11 mouse cellular contexts compared by ENCODE assay signal in genomic region chr2:147186261-147186681, GRCm38 (mm10). TPM values are rescaled to one million over a fixed set of nuclear protein-coding genes. Genes with fewer than 3 reads are reported as not detected.
DNase-seq lines count a peak whose midpoint lies in the region; ATAC-seq lines count a peak whose summit lies in the region.
"Had no signal": no experiment of that assay in that cellular context is flagged by ENCODE, and none has a peak within 500 bp of the region (broad histone marks: within the 10 kb centered on the region; RNA-seq: fewer than 3 reads in every experiment).

No protein-coding gene starts in this region.

- 0 out of 2 replicates have a peak overlapping the region, but pooled peaks have one; percentile 8 for H3K4me3 ChIP-seq in lung, embryonic 16.5 days (ENCODE audit: low read length)
- no peak overlapping the region for H3K4me3 ChIP-seq in limb, embryonic 13.5 days

- H3K4me1 ChIP-seq in lung, embryonic 16.5 days (replicated peaks; ENCODE audit: control insufficient read depth, insufficient read depth, low read length) = peaks cover 24% of the 10 kb centered on the region
- peaks cover 20% of the 10 kb centered on the region for H3K4me1 ChIP-seq in limb, embryonic 13.5 days

- no peak overlapping the region for H3K4me2 ChIP-seq in lung, embryonic 16.5 days (ENCODE audit: low read depth, low read length)
- H3K4me2 ChIP-seq in limb, embryonic 13.5 days (replicated peaks) = peak overlapping the region; percentile 12; the same call in 1 of the 2 replicates

- WGBS in lung, embryonic 16.5 days = 2% methylated on average over 25 of the region's 25 CpGs
- 2% methylated on average over 25 of the region's 25 CpGs for WGBS in limb, embryonic 13.5 days

- no peaks in the 10 kb centered on the region for H3K9me3 ChIP-seq in lung, embryonic 16.5 days (ENCODE audit: control insufficient read depth, low read length)
- no peaks in the 10 kb centered on the region for H3K9me3 ChIP-seq in limb, embryonic 13.5 days

- H3K27me3 ChIP-seq in lung, embryonic 16.5 days (ENCODE audit: control insufficient read depth, insufficient read depth, low read depth, low read length) = peaks cover 96% of the 10 kb centered on the region
- peaks cover 97% of the 10 kb centered on the region for H3K27me3 ChIP-seq in limb, embryonic 13.5 days

- no peak overlapping the region for H3K9ac ChIP-seq in lung, embryonic 16.5 days (ENCODE audit: low read length)
- H3K9ac ChIP-seq in limb, embryonic 13.5 days = no peak overlapping the region

- ATAC-seq in lung, embryonic 16.5 days (ENCODE audit: low read depth) = no peak
- no peak for ATAC-seq in limb, embryonic 13.5 days (ENCODE audit: low FRiP score, low read depth)

- no peaks in the 10 kb centered on the region for H3K36me3 ChIP-seq in lung, embryonic 16.5 days (ENCODE audit: control insufficient read depth, insufficient read depth, low read length)
- H3K36me3 ChIP-seq in limb, embryonic 13.5 days = no peaks in the 10 kb centered on the region

- peak; percentile 35 to 45 for DNase-seq in cerebellum, postnatal 14 days
- no peak for DNase-seq in cerebellum, adult 18-20 months
- no peak for DNase-seq in lung, postnatal 25 days (ENCODE audit: low spot score)
- DNase-seq in retina, postnatal 1 day = peak; percentile 40
- DNase-seq in yolk sac, embryonic 10.5 days (ENCODE audit: low spot score) = no peak
- DNase-seq in testis, postnatal 14 days (ENCODE audit: low spot score) = no peak
- DNase-seq: thymus, adult 18-20 months had no signal

- H3K27ac ChIP-seq in lung, embryonic 16.5 days (ENCODE audit: low read length) = no peak overlapping the region
- H3K27ac ChIP-seq in limb, embryonic 13.5 days = no peak overlapping the region

RNA-seq across cellular contexts. Expression of gene Nkx2-2, which starts 7.8 kb away (rescaled TPM):
- polyA plus RNA-seq in lung, embryonic 16.5 days (2015; fragmentation: Nextera tagmentation; extraction: Ambion mirVana) = not detected in 2 replicates
- not detected in 2 replicates for polyA plus RNA-seq in limb, embryonic 13.5 days (2015; fragmentation: Nextera tagmentation; extraction: Ambion mirVana)
- polyA plus RNA-seq: kidney, embryonic 16.5 days; liver, embryonic 16.5 days had no signal

Comparison
In these comparisons a context has a peak if more than half of its experiments do, and no peak if none do; other contexts are left out.
1. DNase-seq: peak in cerebellum, postnatal 14 days (2 of 2) and retina, postnatal 1 day (single experiment); none in cerebellum, adult 18-20 months (0 of 2), lung, postnatal 25 days (single experiment), yolk sac, embryonic 10.5 days (single experiment) and testis, postnatal 14 days (single experiment).